Mouse (Mus musculus): ENCODE measurements at regions not wholly inside any gene's neighbourhood (a gene's known extent, or its start where the extent isn't known, plus 50 kb on each side); places are given as distances from the start of the nearest gene placed in this dataset.

DNA sequence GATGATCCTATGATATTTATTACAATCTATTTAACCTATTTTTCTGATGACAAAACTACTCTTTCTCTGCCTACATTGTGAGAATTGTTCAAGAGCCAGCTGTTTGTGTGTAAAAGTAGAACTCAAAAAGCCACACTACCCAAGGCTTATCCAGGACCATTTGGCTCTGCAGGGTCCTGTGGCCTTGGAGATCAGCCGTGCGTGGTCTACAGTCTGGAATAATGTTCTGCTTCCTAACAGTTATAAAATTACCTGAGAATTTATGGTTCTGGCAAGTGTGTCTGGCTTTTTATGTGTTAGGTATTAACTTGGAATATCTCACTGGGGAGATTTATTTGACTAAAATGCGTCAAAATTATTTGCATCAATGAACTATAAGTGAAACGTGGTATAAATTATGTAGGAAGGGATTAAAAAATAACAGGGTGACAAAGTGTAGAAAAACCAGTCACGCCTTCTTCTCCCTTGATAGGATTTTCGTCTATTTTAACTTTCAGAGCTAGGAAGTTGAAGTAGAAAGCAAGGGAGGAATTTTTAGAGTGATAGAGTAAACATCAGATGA is 1789.0 kb upstream of the Gm7489 start:
- intact Hi-C loops (cut with DNase I): no loop called here
- no peak for DNase-seq (ENCODE audit: extremely low spot score in 1 of 2, low spot score in 2 of 2)

DNA sequence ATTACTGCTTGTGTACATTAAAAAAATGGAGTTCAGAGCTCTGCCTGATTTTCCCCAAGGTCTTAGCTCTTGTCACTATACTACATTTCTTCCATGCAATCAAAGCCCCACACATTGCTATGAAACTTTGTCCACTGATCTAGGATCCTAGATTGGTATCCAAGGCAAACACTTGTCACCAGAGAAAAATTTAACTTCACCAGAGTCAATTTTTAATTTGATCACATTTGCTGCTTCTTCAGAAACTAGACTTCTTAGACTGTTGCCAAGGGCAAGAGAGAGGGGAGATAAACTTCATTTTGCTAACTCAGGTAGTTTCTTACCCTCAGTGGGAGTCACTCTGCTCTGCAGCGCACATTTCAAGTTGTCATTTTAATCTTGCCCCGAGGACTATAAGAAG is 1775.9 kb upstream of the Gm7489 start:
- intact Hi-C loops (cut with DNase I): no loop called here
- DNase-seq (ENCODE audit: extremely low spot score in 1 of 2, low spot score in 2 of 2): no peak

GRCm38 (mm10) chr15:52114368-52115036 is 1770.2 kb upstream of the Gm7489 start:
- DNase-seq (ENCODE audit: extremely low spot score in 1 of 2, low spot score in 2 of 2): no peak
- intact Hi-C loops (cut with DNase I): no loop called here

- no peak for DNase-seq (ENCODE audit: extremely low spot score in 1 of 2, low spot score in 2 of 2)
- intact Hi-C loops (cut with DNase I): no loop called here
These were observed 1748.0 kb upstream of the Gm7489 start for GRCm38 (mm10) chr15:52136693-52137092.

DNA sequence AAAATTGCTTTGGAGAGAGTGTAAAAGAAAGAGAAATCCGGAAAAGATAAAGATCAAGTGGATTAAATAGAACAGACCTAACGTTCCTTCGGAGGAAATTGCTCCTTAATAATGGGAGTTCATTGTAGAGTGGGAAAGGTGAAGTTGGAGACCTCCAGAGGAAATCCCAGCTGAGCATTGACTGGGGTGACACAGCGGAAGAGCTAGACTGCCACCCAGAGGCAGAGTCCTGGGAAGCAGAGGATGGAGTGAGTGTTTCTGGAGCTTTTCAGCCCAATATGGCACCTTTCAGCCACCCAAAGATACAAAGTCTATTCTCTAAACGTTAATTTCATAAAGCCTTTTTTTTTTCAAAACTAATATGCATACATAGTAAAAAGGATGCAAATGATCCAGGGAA is 1731.3 kb upstream of the Gm7489 start:
- intact Hi-C loops (cut with DNase I): no loop called here
- DNase-seq (ENCODE audit: extremely low spot score in 1 of 2, low spot score in 2 of 2): peak in 1 of 2 experiments; percentile 26

- intact Hi-C loops (cut with DNase I): loop anchor here (5.0 kb wide), 1 partner anchor 243 kb away; no protein-coding TSS in a partner anchor
These were observed 1728.9 kb upstream of the Gm7489 start for GRCm38 (mm10) chr15:52155784-52156183.

GRCm38 (mm10) chr15:52156779-52157178 is 1727.9 kb upstream of the Gm7489 start:
- no peak for DNase-seq (ENCODE audit: extremely low spot score in 1 of 2, low spot score in 2 of 2)
- intact Hi-C loops (cut with DNase I): loop anchor here (5.0 kb wide), 1 partner anchor 244 kb away; no protein-coding TSS in a partner anchor

More at GRCm38 (mm10) chr15:52155784-52156183, 1728.9 kb upstream of the Gm7489 start:
- no peak for DNase-seq (ENCODE audit: extremely low spot score in 1 of 2, low spot score in 2 of 2)

- peak; percentile 83 to 86 for DNase-seq (ENCODE audit: extremely low spot score in 1 of 2, low spot score in 2 of 2)
- intact Hi-C loops (cut with DNase I): loop anchor here (10.0 kb wide), 1 partner anchor 304 kb away; no protein-coding TSS in a partner anchor
These were observed 1724.3 kb upstream of the Gm7489 start for GRCm38 (mm10) chr15:52160181-52161088.

- intact Hi-C loops (cut with DNase I): loop anchor here (10.0 kb wide), 1 partner anchor 304 kb away; no protein-coding TSS in a partner anchor
- DNase-seq (ENCODE audit: extremely low spot score in 1 of 2, low spot score in 2 of 2): no peak
These were observed 1723.6 kb upstream of the Gm7489 start for GRCm38 (mm10) chr15:52161089-52161442.

DNA sequence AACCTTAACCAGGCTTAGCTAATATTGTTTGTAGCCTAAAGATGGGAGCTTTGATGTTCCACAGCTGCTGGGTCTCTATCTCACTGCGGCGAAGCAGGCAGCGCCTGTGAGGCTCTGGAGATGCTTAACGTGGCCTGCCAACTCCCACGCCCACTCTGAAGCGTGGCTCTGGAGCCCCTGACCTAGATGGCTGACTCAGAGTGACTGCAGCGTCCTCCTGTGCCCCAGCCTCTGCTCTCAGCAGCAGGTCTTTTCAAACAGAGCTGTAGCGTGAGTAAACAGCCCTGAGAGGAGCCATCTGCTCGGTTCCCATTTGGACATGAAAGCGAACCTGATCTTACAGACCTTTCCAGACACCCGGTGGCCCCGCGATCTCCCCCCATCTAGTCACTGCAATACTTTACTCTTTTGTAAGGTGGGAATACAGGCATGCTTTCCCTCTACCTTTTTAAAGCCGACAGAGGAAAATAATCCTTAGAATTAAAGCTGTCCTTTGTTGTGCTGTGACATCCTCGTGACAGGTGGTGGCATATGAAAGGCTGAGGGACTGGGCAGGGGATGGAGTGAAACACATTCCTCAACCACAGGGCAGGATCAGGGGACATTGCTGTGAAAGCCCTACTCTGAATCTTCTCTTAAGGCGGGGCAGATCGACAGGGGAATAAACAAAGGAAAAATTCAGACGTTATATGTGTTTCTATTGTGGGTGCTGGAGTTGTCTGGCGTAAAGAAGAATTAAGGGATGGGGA is 1723.0 kb upstream of the Gm7489 start:
- intact Hi-C loops (cut with DNase I): loop anchor here (10.0 kb wide), 1 partner anchor 303 kb away; no protein-coding TSS in a partner anchor
- DNase-seq (ENCODE audit: extremely low spot score in 1 of 2, low spot score in 2 of 2): peak in 1 of 2 experiments; percentile 50

DNA sequence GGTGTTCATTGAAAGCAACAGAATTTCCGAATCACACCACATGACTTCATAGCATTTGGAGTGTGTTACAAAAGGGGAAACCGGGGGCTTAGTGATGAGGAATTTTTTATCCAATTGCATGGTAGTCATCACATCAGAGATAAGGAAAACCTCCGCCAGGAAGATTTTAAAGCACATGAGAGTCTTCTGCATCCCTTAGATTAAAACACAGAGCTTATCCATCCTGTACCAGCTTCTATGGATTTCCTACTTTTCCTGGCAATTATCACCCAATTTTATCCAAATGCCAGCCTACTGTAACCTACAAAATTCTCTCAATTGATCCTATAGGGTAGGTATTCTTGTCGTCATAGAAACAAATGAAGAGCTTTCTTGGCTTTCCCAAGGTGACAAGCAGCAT is 1718.6 kb upstream of the Gm7489 start:
- intact Hi-C loops (cut with DNase I): loop anchor here (10.0 kb wide), 1 partner anchor 299 kb away; no protein-coding TSS in a partner anchor
- no peak for DNase-seq (ENCODE audit: extremely low spot score in 1 of 2, low spot score in 2 of 2)

DNA sequence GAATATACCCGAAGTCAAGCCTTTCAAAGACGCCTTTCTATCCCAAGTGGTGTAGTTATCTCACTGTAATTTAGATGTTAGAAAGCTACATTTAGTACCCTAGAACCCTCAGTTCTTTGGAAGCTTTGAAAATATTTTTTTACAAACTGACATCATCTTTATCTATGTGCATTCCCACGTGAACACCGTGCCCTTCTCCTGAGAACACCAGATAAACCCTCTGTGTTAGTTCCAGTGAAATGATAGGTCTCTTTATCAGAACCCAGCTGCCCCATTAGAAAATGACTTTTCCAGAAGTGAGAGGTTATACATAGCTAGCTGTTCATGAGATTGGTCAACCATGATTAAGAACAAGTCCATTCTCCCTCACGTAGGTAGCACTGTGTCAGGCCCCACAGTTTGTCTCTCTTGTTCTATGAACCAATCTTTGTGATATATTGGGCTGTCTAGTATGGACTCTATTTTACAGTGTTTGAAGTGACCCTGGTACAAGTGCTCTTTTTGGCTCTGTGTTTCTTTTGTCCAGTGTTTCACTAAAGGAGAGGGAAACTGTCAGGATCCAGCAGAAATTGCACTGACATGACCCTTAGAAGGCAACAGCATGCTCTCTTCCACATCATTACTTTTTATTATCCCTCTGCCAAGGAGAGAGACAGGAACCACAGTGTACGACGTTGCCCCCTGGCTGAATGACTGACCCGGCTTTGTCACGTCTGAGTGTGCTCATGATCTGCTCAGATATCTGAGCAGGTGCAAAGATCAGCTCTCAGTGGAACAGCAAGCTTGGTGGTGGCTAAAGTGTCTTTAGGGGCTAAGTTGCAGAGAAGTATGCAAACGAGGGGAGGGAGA is 1717.9 kb upstream of the Gm7489 start:
- no peak for DNase-seq (ENCODE audit: extremely low spot score in 1 of 2, low spot score in 2 of 2)
- intact Hi-C loops (cut with DNase I): loop anchor here (10.0 kb wide), 1 partner anchor 298 kb away; no protein-coding TSS in a partner anchor

DNA sequence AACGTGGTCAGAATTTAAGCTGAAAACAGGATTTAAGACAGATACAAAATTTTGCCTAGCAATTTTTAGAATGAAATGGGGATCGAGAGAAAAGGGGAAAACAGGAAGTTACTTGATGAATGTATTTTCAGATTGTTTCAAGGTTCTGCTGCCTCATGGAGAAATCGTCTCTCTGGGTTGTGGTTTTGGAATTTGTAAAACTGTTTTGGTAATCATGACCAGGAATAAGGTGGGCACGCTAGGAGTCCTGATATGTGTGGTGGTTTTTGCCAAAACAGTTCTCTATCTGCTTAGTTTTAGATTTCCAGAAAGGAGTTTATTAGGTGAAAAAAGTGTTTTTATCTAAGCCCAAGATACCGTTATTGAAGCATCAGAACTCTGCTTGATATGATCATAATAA is 1716.9 kb upstream of the Gm7489 start:
- intact Hi-C loops (cut with DNase I): loop anchor here (10.0 kb wide), 1 partner anchor 297 kb away; no protein-coding TSS in a partner anchor
- DNase-seq (ENCODE audit: extremely low spot score in 1 of 2, low spot score in 2 of 2): no peak

GRCm38 (mm10) chr15:52176951-52177350 is 1707.8 kb upstream of the Gm7489 start:
- no peak for DNase-seq (ENCODE audit: extremely low spot score in 1 of 2, low spot score in 2 of 2)
- intact Hi-C loops (cut with DNase I): no loop called here

DNA sequence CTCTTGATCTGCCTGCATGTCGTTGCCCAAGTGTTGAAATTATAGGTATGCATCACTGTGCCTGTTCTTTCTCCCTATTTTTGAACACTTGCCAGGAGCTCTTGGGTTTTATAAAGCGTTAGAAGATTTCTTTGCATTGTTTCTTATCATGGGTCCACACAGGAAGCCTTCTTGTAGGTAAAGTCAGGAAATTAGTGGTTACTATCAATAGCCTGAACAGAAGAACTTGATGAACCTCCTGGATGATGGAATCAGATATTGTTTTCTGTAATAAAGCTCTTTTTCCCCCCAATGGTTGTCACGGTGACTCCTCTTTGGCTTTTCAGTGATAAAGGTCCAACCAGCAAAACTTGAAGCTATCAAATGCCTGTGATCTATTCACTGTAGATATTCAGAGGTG is 1706.0 kb upstream of the Gm7489 start:
- intact Hi-C loops (cut with DNase I): no loop called here
- no peak for DNase-seq (ENCODE audit: extremely low spot score in 1 of 2, low spot score in 2 of 2)

GRCm38 (mm10) chr15:52179379-52179778 is 1705.3 kb upstream of the Gm7489 start:
- intact Hi-C loops (cut with DNase I): no loop called here
- DNase-seq (ENCODE audit: extremely low spot score in 1 of 2, low spot score in 2 of 2): no peak

DNA sequence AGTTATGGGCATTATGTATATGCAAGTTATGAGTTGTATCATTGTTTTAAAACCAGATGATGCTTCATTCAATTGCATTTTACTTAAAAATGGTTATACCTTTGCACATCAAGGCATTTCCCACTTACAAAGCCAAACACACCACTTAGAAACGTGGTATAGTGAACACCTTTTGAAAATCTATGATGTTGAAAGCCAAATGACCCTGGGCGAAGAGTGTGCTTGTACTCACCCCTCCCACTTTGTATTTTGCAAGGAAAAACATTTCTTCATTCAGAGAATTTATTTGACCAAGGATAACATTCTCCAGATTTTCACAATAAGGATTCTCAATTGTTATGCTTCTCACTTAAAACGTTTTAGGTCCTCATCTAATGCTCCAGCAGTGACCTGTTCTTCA is 1693.5 kb upstream of the Gm7489 start:
- intact Hi-C loops (cut with DNase I): no loop called here
- DNase-seq (ENCODE audit: extremely low spot score in 1 of 2, low spot score in 2 of 2): no peak

DNA sequence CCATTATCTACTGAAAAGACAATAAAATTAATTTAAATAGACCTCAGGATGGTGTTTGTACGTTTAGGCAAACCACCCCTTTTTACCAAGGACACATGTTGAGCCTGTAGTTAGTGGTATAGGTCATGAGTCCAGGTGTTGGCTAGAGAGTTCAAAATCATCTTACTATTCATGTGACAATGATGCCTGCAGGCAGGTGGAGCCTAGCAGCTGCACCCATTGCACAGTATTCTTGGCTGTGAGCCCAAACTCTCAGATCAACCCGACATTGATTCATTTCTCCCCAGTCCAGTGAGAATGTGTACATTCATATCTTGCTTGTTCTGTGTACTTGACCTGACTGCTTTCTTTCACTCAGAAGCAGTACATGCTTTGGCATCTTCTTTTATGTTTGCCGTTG is 1677.4 kb upstream of the Gm7489 start:
- DNase-seq (ENCODE audit: extremely low spot score in 1 of 2, low spot score in 2 of 2): no peak
- intact Hi-C loops (cut with DNase I): no loop called here

Measured in left cerebral cortex, postnatal 10 days (tissue).